Mouse (Mus musculus): ENCODE data around the gene Atp7b.
A peak's percentile ranks its signal among the peaks of the same experiment; 100 is the strongest.

Atp7b gene

DNA sequence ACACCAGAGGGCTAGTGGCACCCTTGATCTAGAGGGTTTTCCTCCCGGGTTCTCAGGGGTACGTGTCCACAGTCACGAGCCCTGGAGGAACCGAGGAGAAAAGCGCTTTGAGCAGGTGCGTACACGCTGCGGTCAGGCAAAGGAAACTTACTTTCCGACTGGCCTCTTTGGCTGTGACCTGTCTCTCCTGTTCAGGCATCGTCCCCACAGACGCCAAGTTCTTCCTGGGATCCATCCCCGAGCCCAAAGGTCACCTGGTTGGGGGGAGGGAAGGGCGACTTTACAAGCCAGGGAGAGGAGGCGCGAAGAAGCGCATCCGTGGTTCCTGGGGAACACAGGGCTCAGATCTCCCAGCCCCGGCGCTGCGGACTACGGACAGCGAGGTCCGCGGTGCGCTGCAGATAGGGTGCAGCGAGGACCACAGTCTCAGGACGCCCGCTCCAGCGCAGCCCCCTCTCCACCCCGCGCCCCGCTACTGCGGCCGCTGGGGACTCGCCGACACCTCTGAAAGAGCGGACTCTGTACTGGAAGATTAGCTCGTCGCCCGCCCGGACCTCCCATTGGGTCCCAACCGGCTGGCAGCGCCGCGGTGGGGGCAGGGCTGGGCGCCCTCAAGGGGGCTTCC is at the start of gene Atp7b:
Gene Atp7b (minus strand): TSS at position 485 of the 625 bp plus-strand sequence.
- peak; percentile 64 for ATAC-seq (ENCODE audit: insufficient number of reproducible peaks, low FRiP score, low TSS enrichment)

DNA sequence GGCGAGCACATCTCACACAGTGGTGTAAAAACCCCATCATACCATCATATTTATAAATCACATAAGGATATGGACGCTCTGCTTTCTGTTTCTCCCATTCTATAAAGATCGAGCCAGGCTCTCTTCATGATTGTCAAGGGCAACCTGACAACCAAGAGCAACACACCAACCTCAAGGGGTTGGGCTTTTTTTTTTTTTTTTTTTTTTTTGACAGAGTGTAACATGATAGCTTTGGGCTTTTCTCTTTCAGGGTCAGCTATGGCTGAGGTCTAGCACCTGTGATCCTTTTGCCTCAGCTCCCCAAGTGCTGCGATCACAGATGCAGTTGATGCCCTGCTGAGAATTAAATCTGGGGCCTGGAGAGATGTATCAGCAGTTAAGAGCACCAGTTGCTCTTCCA is 46.9 kb upstream of the Atp7b start:
- ATAC-seq (ENCODE audit: insufficient number of reproducible peaks, low FRiP score, low TSS enrichment): no peak

DNA sequence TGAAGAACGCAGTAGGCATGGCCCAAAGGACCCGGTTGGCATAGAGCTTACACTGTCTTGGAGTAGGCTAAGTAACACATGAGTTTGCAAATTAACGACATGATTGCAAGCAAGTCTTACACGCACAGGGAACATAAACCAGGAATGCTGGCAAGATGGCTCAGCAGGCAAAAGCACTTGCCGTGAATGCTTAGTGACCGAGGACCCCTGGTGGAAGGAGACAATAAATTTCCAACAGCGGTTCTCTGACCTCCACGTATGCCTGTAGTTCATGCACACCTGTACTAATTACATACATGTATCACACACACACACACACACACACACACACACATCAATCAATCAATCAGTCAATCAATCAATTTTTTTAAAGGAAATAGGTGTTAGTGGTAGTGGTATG is 31.5 kb upstream of the Atp7b start:
- ATAC-seq (ENCODE audit: insufficient number of reproducible peaks, low FRiP score, low TSS enrichment): no peak

DNA sequence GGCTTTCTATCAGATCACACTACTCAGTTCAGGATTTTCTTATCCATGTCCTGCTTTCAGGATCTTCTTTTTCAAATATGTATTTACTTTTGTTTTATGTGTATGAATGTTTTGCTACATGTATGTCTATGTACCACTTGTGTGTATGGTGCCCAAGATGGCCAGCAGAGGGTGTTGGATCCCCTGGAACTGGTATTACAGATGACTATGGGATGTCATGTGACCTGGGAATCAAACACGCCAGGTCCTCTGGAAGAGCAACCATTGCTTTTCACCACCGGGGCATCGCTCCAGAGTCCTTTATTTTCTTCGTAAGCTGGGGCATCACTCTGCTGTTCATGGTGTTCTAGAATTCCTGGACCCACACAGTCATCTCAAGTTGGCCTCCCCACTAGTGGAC is 29.1 kb upstream of the Atp7b start:
- ATAC-seq (ENCODE audit: insufficient number of reproducible peaks, low FRiP score, low TSS enrichment): no peak

DNA sequence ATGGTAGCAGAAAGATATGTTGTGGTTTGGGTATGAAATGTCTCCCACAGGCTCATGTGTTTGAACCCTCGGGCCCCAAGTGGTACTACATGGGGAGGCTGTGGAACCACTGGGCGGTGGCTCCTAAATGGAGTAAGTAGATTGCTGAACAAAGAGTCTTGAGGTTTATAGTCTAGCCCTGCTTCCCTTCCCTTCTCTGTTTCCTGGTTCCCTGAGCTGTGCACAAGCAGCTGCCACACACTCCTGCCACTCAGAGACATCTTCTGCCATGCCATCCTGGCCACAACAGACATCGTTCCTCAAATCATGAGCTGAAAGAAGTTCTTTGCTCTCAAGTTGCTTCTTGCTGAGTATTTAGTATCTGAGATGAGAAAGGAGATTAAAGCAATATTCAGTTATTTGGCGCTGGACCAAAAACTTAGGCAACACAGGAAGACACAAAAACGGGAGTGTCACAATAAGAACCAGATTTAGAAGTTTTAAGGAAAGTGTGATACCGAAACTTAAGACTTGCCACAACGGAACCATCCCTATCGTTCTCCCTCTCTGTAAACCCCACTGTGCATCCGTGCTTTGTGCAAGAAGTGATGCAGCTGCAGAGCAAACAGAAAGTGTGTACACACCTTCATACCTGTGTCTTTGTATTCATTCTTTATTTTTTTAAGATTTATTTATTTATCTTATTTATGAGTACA is 19.4 kb upstream of the Atp7b start:
- no peak for ATAC-seq (ENCODE audit: insufficient number of reproducible peaks, low FRiP score, low TSS enrichment)

DNA sequence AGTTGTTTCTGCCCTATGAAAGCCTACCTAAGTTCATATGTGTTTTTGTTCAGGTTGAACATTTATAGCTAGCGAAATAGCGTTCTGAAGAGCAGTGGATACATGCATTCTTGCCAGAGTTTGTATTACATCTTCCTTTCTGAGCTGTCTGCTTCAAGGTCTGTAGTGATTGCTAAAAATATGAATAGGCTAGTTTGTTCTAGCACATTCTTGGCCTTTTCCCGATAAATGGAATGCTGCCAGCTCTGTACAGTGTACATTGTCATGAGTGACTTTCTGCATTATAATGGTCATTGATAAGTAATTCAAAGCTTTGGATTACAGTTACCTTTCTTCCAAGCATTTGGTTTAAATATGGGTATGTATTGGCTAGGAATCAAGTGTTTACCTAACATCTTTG is 1.0 kb upstream of the Atp7b start:
- no peak for ATAC-seq (ENCODE audit: insufficient number of reproducible peaks, low FRiP score, low TSS enrichment)

DNA sequence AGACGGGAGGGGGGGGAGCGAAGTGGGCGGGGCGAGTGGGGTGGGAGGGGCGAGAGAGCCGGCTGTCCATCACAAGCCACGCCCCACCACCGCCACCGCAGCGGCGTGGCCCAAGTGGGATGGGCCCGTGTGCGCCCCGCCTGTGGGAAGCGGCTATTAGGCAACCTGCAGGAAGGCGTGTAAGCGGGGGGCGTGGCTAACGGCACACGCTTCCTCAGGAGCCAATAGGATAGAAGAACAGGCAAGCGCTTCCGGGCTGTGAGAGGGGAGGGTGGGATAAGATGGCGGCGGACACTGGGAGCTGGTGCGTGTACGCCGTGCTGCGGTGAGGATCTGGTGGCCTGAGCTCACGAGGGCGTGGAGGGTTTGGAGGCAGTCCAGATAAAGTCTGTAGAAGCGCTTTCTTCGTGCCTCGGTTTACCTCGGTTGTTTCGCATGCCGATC is 363 bp upstream of the Atp7b start, which contains the start of gene Alg11:
Gene Alg11 (plus strand): TSS at position 276 of the 444 bp plus-strand sequence.
- ATAC-seq (ENCODE audit: insufficient number of reproducible peaks, low FRiP score, low TSS enrichment): peak; percentile 99

DNA sequence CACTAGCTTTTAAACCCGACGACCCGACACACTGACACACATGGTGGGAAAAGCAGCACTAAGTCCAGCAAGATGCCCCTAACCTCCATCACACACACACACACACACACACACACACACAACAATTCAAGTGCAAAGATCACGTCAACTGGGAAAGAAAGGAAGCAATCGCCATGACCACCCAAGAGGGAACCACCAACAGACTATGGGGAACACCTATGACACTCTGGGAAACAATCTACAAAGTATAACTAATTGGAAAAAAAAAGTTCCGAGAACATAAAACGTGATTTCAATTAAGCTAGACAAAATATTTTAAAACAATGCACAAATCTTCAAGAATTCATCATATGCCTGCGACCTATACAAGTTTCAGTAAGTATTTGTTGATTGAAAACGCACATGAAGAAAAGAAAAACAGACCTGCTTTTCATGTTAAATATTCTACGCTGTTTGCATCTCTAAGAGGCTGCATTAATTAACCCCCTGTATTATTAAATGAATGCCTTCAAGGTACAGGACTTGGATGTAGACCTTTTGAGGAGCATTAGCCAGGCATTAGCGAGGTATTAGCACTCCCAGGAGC is 859 bp downstream of the Atp7b start:
- ATAC-seq (ENCODE audit: insufficient number of reproducible peaks, low FRiP score, low TSS enrichment): no peak

DNA sequence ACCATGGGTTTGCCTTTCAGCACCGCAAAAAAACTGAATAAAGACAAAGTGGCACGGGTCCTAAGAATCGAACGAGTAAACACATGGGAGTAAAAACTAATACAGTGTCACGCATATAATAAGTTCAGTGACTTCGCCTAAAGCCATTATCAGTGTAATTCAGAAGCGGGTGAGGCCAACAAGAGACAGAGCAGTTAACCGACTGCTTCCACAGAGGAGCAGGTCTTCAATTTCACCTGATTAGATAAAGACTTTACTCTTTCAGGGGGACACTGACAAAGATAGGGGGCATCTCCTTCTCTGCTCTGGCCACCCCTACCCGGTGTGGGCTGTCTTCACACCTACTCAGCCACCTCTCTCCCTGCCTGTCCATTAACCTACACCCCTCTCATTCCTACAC is 1.7 kb downstream of the Atp7b start:
- ATAC-seq (ENCODE audit: insufficient number of reproducible peaks, low FRiP score, low TSS enrichment): no peak

DNA sequence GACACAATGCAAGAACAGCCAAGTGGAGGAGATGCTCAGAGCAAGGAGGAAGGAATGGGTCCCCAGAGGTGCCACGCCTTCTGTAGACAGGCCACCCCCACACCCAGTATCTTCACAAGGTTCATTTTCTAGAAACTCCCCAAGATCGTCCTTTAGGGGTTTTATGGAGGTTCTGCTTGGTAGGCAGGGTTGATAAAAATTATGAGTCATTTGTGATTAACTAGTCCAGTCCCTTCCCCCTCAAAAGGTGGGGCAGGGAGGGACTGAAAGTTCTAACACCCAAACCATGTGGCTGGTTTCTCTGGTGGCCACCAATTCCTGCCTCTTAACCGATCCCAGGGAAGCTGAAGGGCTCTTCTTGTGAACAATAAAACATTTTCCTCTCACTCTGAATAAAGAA is 3.3 kb downstream of the Atp7b start:
- no peak for ATAC-seq (ENCODE audit: insufficient number of reproducible peaks, low FRiP score, low TSS enrichment)

DNA sequence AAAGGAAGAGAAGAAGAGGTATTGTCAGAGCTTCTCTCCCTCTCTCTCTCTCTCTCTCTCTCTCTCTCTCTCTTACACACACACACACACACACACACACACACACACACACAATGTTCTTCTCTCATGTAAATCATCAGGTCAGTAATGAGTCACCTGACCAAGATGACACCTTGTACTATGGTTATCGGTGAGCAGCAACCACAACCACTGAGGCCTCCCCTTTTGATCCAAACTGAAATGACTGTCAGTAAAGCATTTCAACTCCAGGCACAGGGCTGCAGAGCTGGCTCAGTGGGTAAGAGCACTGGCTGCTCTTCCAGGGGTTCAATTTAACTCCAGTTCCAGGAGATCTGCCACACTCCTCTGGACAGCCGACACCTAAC is 4.6 kb downstream of the Atp7b start:
- ATAC-seq (ENCODE audit: insufficient number of reproducible peaks, low FRiP score, low TSS enrichment): no peak

DNA sequence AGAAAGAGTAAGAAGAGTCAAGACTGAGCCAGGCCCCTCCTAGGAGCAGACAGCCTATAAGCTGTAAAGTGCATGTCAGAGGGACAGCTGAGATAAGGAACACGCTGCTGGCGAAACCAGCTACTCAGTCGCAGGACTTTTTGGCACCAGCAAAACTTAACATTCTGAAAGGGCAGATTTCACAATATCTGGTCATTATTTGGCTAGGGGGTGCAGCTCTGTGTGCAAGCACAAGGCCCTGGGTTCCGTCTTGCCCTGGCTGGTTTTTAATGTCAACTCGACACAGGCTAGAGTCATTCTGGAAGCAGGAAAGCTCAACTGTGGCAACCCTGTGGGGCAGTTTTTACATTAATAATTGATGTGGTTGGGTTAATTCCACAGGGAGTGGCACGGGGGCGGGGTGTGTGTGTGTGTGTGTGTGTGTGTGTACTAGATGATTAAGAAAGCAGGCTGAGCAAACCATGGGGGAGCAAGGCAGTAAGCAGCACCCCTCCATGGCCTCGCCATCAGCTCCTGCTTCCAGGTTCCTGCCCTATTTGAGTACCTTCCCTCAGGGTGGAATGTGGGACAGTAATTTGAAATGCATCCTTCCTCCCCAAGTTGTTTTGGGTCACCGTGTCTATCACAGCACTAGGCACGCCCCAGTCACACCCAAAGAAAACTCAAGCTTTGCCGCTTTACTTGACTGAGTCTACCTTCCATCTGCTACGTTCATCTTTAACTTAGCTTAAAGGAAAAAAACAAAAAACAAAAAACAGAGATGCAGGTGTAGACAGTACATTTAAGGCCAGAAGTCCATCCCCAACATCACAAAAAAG is 5.2 kb downstream of the Atp7b start:
- ATAC-seq (ENCODE audit: insufficient number of reproducible peaks, low FRiP score, low TSS enrichment): no peak

DNA sequence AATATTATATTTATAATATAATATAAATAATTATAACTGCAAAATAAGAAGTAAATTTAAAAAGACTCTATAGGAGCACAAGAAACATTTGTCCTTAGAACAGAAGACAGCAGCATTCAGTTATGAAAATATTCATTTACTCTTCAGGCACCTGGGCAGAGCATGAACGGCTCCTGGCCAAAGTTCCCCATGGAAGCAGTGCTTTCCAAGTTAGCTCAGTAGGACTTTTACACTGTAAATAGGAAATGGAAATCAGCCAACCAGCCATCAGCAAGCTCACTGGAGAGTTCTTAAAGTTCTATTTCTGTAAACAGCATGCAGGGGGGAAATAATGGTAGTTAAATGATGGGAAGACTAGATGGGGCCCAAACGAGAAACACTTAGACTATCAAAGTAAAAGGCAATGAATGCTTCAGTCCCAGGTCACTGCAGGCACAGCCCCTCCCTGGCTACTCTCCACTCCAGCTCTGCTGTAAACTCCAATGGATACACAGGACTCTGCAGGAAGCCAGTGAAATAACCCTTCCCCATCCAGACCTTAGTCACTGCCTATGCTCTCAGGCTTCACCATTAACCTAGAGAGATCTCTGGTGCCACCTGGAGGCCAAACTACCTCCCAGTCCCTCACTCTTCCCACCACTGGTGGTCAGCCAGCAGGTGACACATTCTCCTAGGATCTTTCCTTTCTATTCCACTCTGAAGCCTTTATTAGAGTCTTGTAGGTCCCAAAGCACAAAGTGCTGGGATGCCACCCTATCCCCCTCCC is 12.2 kb downstream of the Atp7b start:
- ATAC-seq (ENCODE audit: insufficient number of reproducible peaks, low FRiP score, low TSS enrichment): peak; percentile 82

DNA sequence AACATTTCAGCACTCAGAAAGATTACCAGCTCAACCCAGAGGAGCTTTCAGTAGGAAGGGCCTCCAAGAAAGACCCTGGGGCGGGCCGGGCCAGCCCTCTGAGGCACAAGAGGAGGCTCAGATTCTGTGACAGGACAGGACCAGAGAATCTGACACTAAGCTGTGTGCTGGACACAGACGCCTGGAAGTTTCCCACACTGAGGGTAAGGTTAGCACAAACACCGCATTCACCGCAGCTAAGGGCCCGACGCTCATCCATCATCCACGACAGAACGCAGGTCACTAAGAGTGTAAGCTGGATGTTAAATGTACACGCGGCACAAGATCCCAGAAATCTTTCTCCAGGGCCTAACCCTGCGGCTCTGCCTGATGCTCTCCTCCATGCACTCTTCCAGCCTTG is 16.4 kb downstream of the Atp7b start:
- ATAC-seq (ENCODE audit: insufficient number of reproducible peaks, low FRiP score, low TSS enrichment): no peak

DNA sequence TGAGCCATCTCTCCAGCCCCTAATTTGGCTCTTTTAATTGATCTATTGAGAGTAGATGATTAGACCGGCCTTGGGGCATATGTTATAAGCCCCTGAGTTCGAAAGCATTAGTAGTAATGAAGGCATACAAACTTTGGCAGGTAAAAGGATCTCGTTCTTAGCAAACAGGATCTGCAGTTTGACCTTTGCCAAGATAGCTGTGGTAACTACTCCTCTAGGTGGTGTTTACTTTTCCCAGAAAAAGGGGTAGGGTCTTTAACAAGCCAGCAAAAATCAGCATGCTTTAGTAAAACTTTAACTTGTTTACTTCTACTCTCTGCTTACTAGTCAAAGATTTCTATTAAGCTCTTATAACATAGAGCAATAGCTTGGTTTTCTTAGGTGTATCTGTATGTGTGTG is 17.6 kb downstream of the Atp7b start:
- no peak for ATAC-seq (ENCODE audit: insufficient number of reproducible peaks, low FRiP score, low TSS enrichment)

DNA sequence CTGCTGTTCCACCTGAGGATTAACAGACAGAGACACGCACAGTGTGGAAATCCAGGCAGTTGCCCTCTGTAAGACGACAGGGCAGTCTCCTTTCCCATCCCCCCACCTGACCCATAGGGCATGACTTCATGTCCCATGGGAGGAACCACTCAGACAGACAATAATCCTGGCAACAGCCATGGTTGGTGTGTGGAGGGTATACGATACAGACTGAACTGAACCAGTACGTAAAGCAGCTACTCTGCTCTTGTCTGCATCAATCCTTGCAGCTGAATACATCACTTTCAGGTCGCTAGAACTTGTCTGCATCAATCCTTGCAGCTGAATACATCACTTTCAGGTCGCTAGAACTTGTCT is 20.0 kb downstream of the Atp7b start:
- ATAC-seq (ENCODE audit: insufficient number of reproducible peaks, low FRiP score, low TSS enrichment): no peak

DNA sequence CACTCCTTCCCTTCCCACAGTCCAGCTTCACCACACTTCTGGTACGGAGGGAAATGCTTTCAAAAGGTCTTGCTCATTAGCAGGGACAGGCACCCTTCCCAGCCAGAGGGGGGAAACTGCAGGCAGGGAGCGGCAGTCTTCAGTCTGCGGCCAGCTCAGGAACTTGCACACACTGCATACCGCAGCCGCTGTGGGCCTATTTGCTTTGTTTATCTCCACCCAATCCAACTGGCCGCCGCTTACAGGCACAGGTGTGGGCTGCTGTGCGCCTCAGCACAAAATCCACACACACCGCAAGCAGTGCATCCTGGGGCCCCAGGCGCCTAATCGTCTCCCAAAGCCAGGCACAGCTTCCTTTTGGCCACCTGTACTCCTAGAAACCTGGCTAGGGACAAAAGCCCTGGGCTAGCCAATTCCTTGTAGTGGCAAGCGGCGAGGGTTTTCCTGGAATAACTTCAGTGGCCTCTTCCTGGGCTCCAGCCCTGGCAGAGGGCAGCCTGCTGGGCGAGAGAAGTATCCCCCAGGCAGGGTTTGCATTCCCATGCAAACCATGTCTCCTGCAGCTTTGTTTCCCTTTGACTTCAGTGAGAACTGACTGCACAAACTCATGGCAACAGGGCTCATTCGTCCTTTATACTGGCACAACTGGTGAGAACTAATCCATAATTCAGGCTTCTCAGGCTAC is 20.5 kb downstream of the Atp7b start:
- no peak for ATAC-seq (ENCODE audit: insufficient number of reproducible peaks, low FRiP score, low TSS enrichment)

DNA sequence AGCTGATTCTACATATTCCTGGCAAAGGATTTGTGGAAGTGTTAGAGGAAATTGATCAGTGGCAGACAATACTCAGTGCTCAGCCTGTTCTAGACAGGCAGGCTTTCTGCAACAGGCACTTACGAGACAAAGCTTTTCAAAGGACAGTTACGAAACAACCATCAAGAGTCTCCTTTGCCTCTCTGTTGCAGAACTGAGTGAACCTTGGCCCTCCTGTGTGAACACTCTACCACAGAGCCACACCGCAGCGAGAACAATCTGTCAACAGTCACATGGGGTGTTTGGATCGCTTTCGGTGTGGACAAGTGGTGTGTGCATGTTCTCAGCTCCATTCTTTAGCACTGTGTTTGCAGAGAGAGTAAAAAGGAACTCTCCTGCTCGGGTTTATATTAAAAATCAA is 23.1 kb downstream of the Atp7b start:
- ATAC-seq (ENCODE audit: insufficient number of reproducible peaks, low FRiP score, low TSS enrichment): 0 out of 2 replicates have a peak, but pooled peaks have one; percentile 53

DNA sequence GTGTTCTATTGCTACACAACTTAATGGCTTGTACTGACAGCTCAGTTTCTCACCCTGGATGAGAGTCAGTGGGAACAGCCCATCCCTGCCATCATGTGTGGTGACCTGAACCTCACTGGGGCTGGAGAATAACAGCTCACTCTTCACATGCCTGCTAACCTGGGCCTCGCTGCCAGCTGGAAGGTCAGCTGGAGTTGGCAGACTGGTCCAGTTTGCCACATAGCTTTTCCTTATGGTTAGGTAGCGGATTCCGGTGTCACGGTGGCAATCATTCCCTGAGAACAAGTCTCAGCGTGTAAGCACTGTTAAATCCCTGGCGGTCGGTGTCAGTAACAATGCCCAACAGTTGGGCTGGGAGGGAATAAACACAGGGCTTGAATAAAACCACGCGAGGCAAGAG is 24.0 kb downstream of the Atp7b start:
- ATAC-seq (ENCODE audit: insufficient number of reproducible peaks, low FRiP score, low TSS enrichment): peak; percentile 46

DNA sequence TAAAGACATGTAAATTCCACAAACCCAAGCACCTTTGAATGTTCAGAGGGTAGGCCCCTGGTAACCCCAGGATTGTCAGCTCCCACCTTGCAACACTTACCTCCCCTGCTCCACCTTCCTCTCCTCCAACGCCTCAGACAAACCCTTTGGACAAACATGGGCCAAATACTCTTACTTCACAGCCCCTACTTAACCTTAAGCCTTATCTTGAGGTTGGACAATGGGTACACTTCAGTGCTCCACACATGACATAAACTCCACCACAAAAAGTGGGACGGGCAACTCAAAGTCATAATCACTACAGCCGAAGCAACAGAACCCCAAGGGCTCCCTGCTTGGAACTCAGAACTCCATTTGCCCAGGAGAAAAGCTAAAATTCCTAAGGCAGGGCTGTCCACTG is 29.1 kb downstream of the Atp7b start:
- no peak for ATAC-seq (ENCODE audit: insufficient number of reproducible peaks, low FRiP score, low TSS enrichment)

All from cerebellum, adult (tissue).